Mouse (Mus musculus): Measurements from ENCODE around the gene Cyp2j9. TPM values are rescaled to one million over a fixed set of nuclear protein-coding genes. Genes with fewer than 3 reads are reported as not detected.

Cyp2j9 gene
- polyA plus RNA-seq, 1 experiment from 2014 or later = 2.9 TPM

Other genes starting within 250 kb of the Cyp2j9 start
- gene Cyp2j11, start 242.9 kb downstream of the Cyp2j9 start, polyA plus RNA-seq (2014; fragmentation: Nextera tagmentation; extraction: Ambion mirVana) = not detected in 2 replicates
- not detected in 2 replicates for gene Cyp2j8, start 84.2 kb downstream of the Cyp2j9 start, polyA plus RNA-seq (2014; fragmentation: Nextera tagmentation; extraction: Ambion mirVana)
- 10.3 and 10.7 TPM in 2 replicates for gene Cyp2j6, start 37.9 kb downstream of the Cyp2j9 start, polyA plus RNA-seq (2014; fragmentation: Nextera tagmentation; extraction: Ambion mirVana)
- gene Cyp2j5, start 72.6 kb upstream of the Cyp2j9 start, polyA plus RNA-seq (2014; fragmentation: Nextera tagmentation; extraction: Ambion mirVana) = not detected in 2 replicates
- gene Gm12695, start 193.6 kb upstream of the Cyp2j9 start, polyA plus RNA-seq (2014; fragmentation: Nextera tagmentation; extraction: Ambion mirVana) = not detected in 2 replicates